Mouse (Mus musculus): Measurements from ENCODE around the gene A630010A05Rik.
"Not testable (repeated sequence)": the region's sequence is repeated elsewhere in the genome, so short reads cannot be mapped to it uniquely, and the experiment has no call there.

Gene A630010A05Rik

GRCm38 (mm10) chr16:14562017-14562416 is at the start of gene A630010A05Rik:
Gene A630010A05Rik (plus strand): TSS chr16:14562317.
- DNase-seq (ENCODE audit: low spot score in 2 of 2): no peak

- no peak for DNase-seq (ENCODE audit: low spot score in 2 of 2)
Measured at GRCm38 (mm10) chr16:14535766-14536165, 26.4 kb upstream of the A630010A05Rik start.

- not testable (repeated sequence) for DNase-seq (ENCODE audit: low spot score in 2 of 2)
Measured at GRCm38 (mm10) chr16:14557191-14557590, 4.9 kb upstream of the A630010A05Rik start.
